Mouse (Mus musculus) ovary, adult 18-20 months (tissue): ENCODE results near the gene Xndc1.
"Not testable (repeated sequence)": the region's sequence is repeated elsewhere in the genome, so short reads cannot be mapped to it uniquely, and the experiment has no call there.

Source experiments
- DNase-seq: peaks from one replicate; pipeline ENCODE4 v3.0.0; 2022; ENCODE audit warnings: low spot score, mixed read lengths

Gene Xndc1

DNA sequence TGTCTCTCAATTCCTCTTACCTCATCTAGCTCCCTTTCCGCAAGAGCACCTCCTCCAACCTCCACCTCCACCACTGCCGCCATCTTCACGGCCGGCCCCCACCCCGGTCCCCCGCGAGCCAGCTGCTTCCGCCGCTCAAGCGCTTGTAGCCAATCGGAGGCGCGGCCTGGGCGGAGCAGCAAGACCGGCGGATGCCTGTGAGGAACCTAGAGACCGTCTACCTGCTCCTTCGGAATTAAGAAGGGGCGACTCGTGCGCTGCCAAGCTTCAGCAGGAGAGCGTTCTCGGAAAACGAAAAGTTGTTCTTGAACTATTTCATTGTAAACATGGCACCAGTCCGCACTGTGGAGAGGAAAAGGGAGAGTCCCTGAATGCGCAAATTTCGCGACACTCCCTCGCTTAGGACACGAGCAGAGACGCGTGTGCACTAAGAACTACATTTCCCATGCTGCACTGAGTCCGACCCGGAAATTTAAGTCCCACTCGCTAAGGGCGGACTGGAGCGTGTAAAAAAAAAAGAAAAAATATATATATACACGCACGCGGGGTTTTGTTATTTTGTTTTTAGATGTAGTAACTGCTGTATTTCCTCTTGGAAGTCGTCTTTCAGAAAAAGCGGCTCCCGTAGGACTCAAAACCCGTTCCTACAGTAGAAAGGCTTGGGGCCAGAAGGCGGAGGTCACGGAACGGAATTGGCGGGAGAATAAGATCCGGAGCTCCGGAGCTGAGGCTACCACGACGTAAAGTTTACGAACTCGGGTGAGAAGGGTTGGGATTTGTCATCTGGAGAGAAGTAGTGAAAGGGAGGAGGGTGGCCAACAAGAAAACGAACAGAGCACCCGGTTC is at the start of gene Xndc1, which contains the start of the genes Rnf121 and Xntrpc:
Gene Xndc1 (plus strand): TSS at position 466 of the 846 bp plus-strand sequence.
Gene Rnf121 (minus strand): TSS at position 424 of the 846 bp plus-strand sequence.
Gene Xntrpc (plus strand): TSS at position 668 of the 846 bp plus-strand sequence.
- DNase-seq: peak; percentile 85

DNA sequence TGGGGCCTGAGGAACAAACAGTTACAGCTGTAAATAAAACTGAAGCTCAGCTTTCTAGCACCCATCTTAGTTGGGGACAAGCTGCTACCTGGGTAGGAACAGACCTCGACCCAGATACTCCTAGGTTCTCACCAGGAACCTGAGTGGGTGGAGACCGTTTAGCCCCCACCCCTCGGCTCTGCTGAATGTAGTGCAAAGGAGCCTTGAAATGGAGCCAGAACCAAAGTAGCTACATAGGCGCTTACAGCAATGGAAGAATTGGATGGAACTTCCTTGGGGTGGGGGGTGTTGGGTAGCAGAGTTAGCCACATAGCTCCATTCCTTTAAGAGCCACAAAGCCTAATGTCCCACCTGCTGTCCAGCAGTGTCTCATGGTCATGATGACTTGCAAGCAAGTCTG is 48.4 kb upstream of the Xndc1 start:
- DNase-seq: no peak

DNA sequence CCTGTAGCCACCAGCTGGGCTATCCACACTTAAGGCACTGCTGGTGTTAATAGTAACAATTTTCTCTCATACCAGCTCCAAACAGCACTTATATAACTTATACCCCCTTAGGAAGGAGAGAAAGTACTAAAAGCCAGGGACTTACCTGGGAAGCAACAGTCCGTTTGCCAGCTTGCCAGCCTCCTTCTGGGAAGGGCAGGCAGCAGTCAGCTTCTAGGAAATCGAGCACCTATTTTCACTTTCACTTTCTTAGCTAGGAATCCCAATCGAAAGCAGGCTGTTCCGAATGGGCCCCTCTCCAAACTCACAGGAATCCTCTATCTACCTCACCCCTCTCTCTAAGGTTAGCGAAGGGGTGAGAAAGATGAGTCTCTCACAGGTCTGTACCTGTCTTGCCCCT is 47.9 kb upstream of the Xndc1 start:
- no peak for DNase-seq

DNA sequence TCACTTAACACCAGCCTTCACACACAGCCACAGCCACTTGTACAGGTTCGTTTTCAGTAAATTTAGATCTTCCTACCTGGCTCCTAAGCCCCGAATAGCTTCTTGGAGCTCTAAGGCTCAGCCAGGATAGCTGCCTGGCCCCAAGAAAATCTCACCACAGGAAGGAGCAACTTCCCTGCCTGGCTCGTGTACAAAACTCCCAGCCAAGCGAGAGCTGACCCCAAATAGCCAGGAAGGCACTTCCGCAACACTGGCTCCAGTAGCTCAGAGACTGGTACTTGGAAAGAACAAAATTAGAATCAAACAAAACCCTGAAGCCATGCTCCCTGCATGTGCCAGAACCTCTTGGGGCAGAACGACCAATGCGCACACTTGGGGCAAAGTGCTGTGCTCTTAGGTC is 47.3 kb upstream of the Xndc1 start:
- no peak for DNase-seq

DNA sequence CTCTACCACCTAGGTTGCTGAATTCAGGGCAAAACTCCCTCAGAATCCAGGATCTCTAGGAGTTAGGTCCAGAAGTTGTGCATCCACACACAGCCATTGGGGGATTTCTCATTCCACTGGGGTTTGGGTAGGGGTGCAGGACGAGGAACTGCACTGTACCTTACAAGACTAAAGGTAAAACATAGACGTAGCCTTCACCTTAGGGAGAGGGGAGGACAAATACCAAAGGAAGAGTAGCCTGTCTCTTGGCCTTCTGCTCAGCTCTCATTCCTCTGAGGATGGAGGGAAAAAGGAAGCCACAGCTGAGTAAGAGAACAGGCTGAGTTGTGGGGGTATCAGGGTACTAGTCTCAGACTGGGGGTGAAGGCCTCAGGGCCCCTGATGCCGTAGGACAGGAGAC is 46.7 kb upstream of the Xndc1 start, which contains the start of gene Il18bp:
Gene Il18bp (minus strand): TSS at position 101 of the 400 bp plus-strand sequence.
- DNase-seq: no peak

DNA sequence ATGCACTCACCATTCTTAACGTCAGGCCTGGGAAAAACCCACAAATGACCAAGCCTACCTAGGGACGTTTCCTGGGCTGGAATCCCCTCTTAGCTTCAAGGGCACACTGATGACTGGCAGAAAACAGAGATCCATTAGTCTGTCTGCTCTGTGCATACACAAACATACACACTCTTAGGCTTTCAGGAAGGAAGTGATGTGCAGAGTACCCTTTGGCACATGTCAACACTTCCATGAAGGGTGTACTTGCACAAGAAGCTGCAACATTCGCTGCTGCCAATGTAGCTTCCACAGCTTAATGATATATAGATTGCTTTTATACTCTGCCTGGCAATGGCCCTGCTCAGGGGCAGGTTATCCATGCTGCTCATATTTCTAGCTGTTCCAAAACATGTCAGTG is 45.9 kb upstream of the Xndc1 start:
- DNase-seq: no peak

DNA sequence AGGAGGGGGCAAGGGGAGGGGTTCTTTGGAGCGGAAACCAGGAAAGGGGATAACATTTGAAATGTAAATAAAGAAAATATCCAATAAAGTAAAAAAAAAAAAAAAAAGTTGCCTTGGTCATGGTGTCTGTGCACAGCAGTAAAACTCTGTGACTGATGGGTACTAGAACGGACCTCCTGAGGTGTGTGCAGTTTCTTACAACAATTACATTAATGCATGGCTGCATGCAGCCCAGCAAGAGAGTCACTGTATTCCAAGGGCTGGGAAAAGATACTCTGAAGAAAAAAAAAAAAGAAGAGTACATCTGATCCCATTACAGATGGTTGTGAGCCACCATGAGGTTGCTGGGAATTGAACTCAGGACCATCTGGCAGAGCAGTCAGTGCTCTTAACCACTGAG is 44.4 kb upstream of the Xndc1 start:
- not testable (repeated sequence) for DNase-seq

DNA sequence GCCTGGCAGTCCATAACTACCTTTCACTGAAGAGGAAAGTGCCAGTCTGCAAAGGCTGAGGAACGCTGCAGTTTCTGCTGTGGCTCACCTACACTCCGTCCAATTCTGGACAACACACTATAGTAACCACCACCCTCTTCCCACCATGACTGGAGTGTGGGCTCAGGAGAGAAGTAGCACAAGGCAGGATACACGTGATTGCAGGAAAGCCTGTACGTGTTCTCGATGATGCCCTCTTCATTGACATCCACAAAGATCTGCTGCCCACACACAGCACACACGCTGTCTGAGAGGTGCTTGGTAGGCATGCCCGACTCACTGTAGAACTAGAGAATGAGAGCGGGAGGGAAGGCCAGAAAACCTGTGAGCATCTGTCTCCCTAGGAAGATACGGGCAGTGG is 41.5 kb upstream of the Xndc1 start:
- no peak for DNase-seq

DNA sequence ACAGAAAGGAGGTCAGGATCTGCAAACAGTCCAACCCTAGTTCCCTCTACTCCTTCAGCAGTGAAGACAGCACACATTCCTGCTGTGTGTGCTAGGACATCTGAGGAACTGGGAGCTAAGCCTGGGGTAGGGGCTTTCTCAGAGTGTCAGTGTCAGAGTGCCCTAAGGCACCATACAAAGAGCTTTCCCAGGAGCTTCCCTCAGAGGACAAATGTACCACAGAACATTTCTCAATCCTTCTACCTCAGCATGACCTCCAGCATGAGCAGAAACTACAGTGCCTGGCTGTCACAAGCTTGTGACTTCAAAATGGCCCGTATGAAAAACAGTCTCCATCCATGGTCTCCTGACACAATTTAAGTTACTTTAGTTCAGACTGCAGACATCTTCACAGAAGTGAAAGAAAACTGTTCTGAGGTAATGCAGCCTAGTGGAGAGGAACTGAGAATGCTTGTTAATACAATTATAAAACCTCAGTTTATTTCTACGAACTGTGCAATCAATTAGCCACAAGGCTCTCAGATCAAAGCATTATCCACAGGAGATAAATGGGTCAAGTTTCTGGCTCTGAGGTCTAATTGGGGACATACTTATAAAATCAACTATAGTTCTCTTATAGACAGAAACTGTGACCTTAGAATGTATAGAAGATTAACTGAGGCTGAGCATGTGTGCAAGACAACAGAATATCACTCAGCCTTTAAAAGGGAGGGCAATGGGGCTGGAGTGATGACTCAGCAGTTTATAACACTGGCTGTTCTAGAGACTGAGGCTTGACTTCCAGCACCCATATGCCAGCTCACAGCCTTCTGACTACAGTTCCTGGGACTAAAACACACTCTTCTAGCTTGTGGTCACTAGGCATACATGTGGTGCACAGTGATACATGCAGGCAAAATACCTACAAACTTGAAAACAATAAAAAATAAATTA is 39.9 kb upstream of the Xndc1 start:
- DNase-seq: no peak

DNA sequence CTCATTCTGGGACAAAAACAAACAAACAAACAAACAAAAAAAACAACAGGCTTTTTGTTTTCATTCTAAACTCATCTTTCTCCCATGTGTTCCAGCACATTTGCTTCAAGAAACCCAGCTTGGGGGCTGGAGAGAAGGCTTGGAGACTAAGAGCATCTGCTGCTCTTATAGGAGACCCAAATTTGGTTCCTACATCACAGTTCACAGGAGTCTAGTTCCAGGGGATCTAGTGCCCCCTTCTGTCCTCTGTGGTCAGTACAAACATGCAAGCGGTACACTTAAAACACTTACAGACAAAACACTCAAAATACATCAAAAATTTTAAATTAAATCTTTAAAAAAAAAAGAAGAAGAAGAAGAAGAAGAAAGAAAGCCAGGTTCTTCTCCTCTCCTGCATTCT is 30.4 kb upstream of the Xndc1 start:
- DNase-seq: no peak

DNA sequence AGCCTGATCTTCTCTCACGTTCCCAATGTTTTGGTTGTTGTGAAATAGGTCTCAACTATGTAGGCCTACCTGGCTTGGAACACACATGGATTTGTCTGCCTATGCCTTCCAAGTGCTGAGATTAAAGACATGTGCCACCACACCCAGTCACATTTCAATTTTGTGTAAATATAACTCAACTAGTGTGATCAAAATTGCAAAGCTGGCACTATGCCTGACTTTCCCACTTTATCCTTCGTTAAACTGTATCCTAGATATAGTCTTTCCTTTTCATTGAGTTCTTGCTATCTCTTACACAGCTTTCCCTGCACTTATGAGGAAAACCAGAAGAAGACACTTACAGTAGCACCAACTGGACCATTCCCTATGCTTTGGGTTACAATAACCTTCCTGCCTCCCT is 29.8 kb upstream of the Xndc1 start:
- no peak for DNase-seq

DNA sequence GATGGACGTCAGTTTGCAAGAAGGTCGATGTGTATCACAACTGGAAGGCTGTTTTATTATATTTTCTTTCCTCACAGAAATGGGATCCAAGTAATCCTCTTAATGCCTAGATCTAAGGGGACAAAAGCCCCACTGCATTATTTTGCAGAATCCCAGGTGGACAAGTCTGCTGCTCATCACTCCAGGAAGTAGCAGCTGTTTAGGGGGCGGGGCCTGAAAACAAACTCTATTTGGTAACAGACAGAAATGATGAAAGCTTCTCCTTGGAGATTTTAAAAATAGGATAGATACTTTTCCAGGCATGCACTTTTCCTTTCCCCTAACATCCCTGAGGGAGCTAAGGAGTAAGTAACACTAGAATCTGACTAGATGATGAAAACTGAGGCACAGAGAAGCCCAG is 28.0 kb upstream of the Xndc1 start:
- no peak for DNase-seq

DNA sequence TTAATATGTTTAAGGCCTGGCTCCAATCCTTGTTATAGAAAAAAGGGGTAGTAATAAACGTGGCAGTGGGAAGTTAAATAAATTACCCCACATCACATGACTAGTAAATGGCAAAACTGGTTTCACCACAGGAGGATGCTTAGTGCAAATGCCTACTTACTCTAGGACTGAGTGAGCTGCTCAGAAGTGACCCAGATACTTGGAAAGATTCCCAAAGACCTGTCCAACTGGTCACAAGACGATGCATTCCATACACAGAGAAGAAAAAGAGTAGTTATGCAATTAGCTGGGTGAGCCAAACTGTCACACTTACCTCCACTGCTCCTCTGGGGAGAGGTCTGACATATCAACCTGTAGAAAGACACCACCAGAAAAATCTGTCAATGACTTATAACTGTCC is 23.0 kb upstream of the Xndc1 start:
- DNase-seq: no peak

DNA sequence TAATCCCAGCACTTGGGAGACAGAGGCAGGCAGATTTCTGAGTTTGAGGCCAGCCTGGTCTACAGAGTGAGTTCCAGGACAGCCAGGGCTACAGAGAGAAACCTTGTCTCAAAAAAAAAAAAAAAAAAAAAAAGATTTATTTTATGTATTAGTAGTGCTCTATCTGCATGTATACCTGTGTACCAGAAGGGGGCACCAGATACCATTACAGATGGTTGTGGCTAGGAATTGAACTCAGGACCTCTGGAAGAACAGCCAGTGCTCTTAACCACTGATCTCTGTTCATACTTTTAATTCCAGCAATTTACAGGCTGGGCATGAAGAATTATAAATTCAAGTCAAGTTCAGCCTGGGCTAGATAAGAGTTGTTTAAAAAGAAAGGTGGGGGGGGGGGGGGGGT is 16.8 kb upstream of the Xndc1 start:
- DNase-seq: not testable (repeated sequence)

DNA sequence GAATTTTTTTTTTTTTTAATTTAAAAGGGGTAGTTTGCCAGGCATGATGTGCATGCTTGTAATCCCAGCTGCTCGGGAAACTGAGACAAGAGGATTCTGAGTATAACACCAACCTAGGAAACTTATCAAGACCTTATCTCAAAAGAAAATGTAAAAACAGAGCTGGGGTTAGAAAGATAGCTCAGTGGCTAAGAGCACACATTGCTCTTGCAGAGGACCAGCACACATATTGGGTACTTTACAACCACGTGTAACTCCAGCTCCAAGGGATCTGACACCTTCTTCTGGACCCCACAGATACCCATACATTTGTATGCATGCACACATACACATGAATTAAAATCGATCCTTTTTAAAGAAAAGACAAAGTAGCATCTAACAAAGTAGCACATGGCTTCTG is 4.0 kb upstream of the Xndc1 start:
- no peak for DNase-seq

DNA sequence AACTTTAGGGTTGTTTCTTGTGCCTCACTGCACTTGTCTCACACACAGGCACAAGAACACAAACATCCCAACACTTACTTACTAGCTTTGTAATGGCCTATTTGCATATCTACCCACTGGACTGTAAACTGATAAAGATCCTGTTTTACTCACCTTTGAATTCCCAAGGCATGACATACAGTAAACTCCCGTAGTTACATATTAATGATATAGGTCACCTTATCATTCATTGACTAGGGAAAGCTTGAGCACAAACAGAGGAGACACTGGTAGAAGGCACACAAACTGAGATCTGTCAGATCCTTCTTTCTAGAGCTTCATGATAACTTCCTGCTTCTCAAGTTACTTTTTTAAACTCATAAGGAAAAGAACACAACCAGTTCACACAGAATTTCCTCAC is 3.1 kb upstream of the Xndc1 start:
- DNase-seq: no peak

DNA sequence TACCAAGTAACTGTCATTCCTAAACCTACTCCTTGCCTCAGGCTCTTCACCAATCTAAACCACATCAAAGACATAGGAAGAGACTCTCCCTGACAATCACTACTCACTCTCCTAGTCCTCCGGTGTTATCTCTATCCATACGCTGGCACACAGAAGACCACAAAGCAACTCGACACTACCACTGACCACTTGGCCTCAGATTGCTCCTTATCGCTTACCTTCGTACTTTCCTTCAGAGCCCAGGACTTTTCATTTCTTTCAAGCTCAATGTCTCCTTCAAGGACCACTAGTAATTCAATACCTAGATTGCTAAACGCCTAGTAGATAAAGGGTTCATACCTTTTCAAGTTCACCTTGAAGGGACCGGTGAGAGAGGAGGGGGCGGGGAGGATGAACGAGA is 1.4 kb upstream of the Xndc1 start:
- no peak for DNase-seq

DNA sequence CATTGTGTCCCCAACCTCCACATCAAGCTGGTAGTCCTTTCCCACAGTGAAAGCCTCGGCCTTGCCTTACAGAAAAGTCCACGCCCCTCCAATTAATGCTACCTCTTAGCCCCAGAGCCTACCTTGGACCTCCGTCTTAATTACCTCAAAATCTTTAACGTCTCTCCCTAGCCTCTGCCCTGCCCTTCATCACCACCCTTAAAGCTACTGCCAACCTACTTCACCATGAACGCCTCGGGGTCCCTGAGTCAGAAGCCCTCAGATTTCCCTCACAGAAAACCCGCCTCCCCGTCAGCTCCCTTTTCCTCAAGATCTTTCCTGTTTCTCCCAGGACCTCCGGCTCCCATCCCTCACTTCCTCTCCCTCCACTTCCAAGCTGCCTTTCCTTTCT is 661 bp upstream of the Xndc1 start:
- DNase-seq: no peak

DNA sequence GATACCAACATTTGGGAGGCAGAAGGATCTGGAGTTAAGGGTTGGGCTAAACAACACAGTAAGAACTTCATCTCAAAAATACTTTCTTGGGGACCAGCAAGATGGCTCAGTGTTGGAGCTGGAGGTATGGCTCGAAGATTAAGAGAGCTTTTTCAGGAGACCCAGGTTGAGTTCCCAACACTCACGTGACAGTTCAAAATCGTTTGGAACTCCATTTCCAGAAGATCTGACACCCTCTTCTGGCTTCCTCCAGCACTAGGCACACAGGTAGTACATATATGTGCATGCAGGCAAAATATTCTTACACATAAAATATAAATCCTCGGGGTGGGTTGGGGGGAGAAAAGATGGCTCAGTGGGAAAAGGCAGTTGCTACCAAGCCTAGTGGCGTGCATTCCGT is 1.1 kb downstream of the Xndc1 start:
- no peak for DNase-seq

DNA sequence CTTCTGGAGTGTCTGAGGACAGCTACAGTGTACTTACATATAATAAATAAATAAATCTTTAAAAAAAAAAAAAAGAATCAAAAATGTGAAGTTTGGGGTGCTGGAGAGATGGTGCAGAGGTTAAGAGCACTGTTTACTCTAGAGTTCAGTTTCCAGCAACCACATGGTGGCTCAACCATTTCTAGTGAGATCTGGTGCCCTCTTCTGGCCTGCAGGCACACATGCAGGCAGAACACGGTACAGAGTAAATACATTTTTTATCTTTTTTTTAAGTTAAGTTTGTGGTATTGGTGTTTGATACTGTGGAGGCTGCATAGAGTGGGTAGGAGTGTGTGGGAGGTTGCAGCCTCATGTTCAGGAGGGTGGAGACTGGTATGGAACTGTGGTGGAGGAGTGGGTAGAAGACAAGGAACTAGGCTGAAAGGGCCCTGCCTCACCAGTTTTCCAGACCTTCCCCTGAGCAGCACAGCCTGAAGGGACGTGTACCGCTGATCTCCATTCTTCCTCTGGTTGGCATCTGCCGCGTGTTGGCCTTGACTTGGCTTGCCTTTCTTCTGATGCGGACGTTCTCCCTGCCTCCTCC is 11.5 kb downstream of the Xndc1 start:
- DNase-seq: no peak

DNA sequence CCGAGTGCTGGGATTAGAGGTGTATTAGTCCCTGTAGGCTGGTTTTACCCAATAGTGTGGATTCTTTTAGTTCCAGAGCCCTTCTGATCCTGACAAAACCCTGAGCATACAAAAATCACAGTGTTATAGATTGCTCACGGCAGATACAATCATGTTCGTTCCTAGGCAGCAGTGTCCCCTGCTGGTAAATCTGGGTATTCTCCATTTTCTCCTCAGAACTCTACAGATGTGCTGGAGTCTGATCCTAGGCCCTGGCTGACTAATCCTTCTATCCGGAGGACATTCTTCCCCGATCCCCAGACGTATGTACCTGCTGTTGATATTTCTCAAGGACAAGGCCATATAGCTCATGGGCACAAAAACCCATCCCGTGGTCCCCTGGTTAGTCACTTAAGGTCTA is 13.2 kb downstream of the Xndc1 start:
- DNase-seq: no peak

DNA sequence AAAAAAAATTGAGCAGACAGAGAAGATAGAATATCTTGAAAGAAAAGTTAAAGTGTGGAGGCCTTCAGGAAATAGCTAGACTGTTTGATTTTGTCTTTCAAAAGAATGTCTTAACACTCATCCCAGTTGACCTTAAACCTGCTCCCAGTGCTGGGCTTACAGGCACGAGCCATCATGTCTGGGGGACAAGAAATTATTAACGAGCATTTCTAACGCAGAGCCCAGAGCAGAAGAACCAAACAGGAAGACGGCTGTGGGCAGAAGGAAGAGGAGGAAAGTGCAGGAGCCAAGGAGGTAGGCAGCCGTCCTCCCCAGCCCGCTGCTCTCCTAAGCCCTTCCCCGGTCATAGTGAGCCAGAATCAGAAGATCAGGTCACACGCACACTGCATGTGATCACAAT is 15.0 kb downstream of the Xndc1 start:
- DNase-seq: no peak

DNA sequence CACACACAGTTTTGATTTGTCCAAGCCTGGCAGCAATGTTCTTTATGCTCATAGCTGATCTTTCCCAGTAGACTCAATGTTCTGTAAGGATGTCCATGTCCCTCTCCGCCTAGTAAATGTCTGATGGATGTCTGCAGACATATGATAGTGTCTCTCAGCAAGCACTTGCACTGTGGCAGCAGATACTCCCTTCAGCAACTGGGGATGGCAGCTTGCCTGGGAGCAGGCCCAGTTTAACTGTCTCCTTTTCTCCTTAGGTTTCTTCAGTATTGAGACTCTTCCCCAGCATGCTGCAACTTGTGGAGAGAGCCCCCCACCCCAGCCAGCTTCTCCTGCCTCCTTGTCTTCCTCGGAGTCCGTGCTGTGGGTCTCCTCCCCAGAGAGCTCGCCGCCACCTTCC is 16.5 kb downstream of the Xndc1 start:
- DNase-seq: no peak
